Mouse (Mus musculus) cerebellum, adult (tissue): ENCODE measurements around the gene Slc37a4.
"Not testable (repeated sequence)": the region's sequence is repeated elsewhere in the genome, so short reads cannot be mapped to it uniquely, and the experiment has no call there.

Source experiments
- ATAC-seq: cut with Nextera tagmentation; 2 replicates; pipeline ENCODE4 v1.9.2; 2017; ENCODE audit warnings: mild to moderate bottlenecking, moderate library complexity, mixed read lengths; ENCODE audit not compliant: insufficient number of reproducible peaks, low FRiP score, low TSS enrichment

The Slc37a4 gene

GRCm38 (mm10) chr9:44398087-44398486, 1.4 kb downstream of the Slc37a4 start:
- ATAC-seq, result no peak

- ATAC-seq, result no peak
These were observed 1.9 kb downstream of the Slc37a4 start for GRCm38 (mm10) chr9:44398551-44398950.

GRCm38 (mm10) chr9:44399114-44399794, 2.6 kb downstream of the Slc37a4 start:
- no peak for ATAC-seq

- ATAC-seq, result no peak
These were observed 3.1 kb downstream of the Slc37a4 start for GRCm38 (mm10) chr9:44399795-44400114.

GRCm38 (mm10) chr9:44401081-44401480, 4.4 kb downstream of the Slc37a4 start:
- ATAC-seq, result no peak

- no peak for ATAC-seq
These were observed 8.4 kb downstream of the Slc37a4 start for GRCm38 (mm10) chr9:44405011-44405410.

GRCm38 (mm10) chr9:44406906-44407751, 10.5 kb downstream of the Slc37a4 start, which contains the start of the genes Rps25 and Trappc4:
Gene Rps25 (plus strand): TSS chr9:44407139.
Gene Trappc4 (minus strand): TSS chr9:44407600.
- ATAC-seq, result peak; percentile 95

- ATAC-seq, result no peak
These were observed 11.1 kb downstream of the Slc37a4 start for GRCm38 (mm10) chr9:44407752-44408097.

- ATAC-seq, result not testable (repeated sequence)
These were observed 12.0 kb downstream of the Slc37a4 start for GRCm38 (mm10) chr9:44408693-44409092.

GRCm38 (mm10) chr9:44410647-44411336, 14.1 kb downstream of the Slc37a4 start:
- no peak for ATAC-seq

- no peak for ATAC-seq
These were observed 15.0 kb downstream of the Slc37a4 start for GRCm38 (mm10) chr9:44411601-44412130.

GRCm38 (mm10) chr9:44412306-44412705, 15.7 kb downstream of the Slc37a4 start:
- no peak for ATAC-seq

- no peak for ATAC-seq
These were observed 16.1 kb downstream of the Slc37a4 start for GRCm38 (mm10) chr9:44412781-44413180.

GRCm38 (mm10) chr9:44417156-44417891, 20.7 kb downstream of the Slc37a4 start:
- ATAC-seq, result peak; percentile 49; the same call in 1 of the 2 replicates

GRCm38 (mm10) chr9:44417892-44418363, 21.3 kb downstream of the Slc37a4 start:
- ATAC-seq, result peak; percentile 86

GRCm38 (mm10) chr9:44418519-44419385, 22.1 kb downstream of the Slc37a4 start, which contains the start of gene Ccdc84:
Gene Ccdc84 (minus strand): TSS chr9:44418569.
- 0 out of 2 replicates have a peak, but pooled peaks have one; percentile 3 for ATAC-seq

GRCm38 (mm10) chr9:44419730-44420129, 23.1 kb downstream of the Slc37a4 start:
- not testable (repeated sequence) for ATAC-seq

- ATAC-seq, result no peak
These were observed 23.7 kb downstream of the Slc37a4 start for GRCm38 (mm10) chr9:44420280-44420898.
